Mouse (Mus musculus) MEL (cell line): ENCODE data around the gene Denr.
A peak's percentile ranks its signal among the peaks of the same experiment; 100 is the strongest.

Experiments used
- CTCF ChIP-seq, 3 experiments: IDR thresholded peaks in 2 of 3; conservative IDR thresholded peaks in 1 of 3; 2 replicates each; pipeline ENCODE4 v1.5.1; 2011 to 2012; ENCODE audit warnings: low read length in 3 of 3, low read depth in 2 of 3, mild to moderate bottlenecking in 2 of 3, improper control_type of control experiment in 1 of 3, inconsistent platforms in 1 of 3, mixed read lengths in 1 of 3, moderate library complexity in 1 of 3; ENCODE audit not compliant: control insufficient read depth in 1 of 3, insufficient read depth in 1 of 3, poor library complexity in 1 of 3, severe bottlenecking in 1 of 3
- E2F4 ChIP-seq: IDR thresholded peaks from 2 replicates; pipeline ENCODE4 v1.6.1; 2011; ENCODE audit warnings: low read depth, low read length, improper control_type of control experiment, borderline replicate concordance
- ELF1 ChIP-seq: IDR thresholded peaks from 2 replicates; pipeline ENCODE4 v1.6.1; 2014; ENCODE audit warnings: low read depth, mild to moderate bottlenecking, inconsistent platforms, low read length, improper control_type of control experiment, moderate library complexity
- EP300 ChIP-seq, 2 experiments: IDR thresholded peaks; 2 replicates each; pipeline ENCODE4 v1.6.1; 2011; ENCODE audit warnings: improper control_type of control experiment in 2 of 2, low read length in 2 of 2, low read depth in 1 of 2, mild to moderate bottlenecking in 1 of 2
- GABPA ChIP-seq: IDR thresholded peaks from 2 replicates; pipeline ENCODE4 v1.6.1; 2012; ENCODE audit warnings: low read depth, mild to moderate bottlenecking, inconsistent platforms, low read length, improper control_type of control experiment, moderate library complexity
- KAT2A ChIP-seq: conservative IDR thresholded peaks from 2 replicates; pipeline ENCODE4 v1.6.1; 2012; ENCODE audit warnings: low read depth, low read length, improper control_type of control experiment, inconsistent platforms
- MAX ChIP-seq: IDR thresholded peaks from 2 replicates; pipeline ENCODE4 v1.6.1; 2011; ENCODE audit warnings: low read length, improper control_type of control experiment
- MAZ ChIP-seq: IDR thresholded peaks from 2 replicates; pipeline ENCODE4 v1.6.1; 2012; ENCODE audit warnings: low read depth, mild to moderate bottlenecking, inconsistent platforms, low read length, improper control_type of control experiment
- MXI1 ChIP-seq: IDR thresholded peaks from 2 replicates; pipeline ENCODE4 v1.6.1; 2011; ENCODE audit warnings: mild to moderate bottlenecking, low read depth, low read length, improper control_type of control experiment
- TCF12 ChIP-seq: IDR thresholded peaks from 2 replicates; pipeline ENCODE4 v1.6.1; 2014; ENCODE audit warnings: low read depth, mild to moderate bottlenecking, inconsistent platforms, low read length, improper control_type of control experiment, moderate library complexity
- USF1 ChIP-seq: IDR thresholded peaks from 2 replicates; pipeline ENCODE4 v1.6.1; 2014; ENCODE audit warnings: low read depth, mild to moderate bottlenecking, inconsistent platforms, low read length, improper control_type of control experiment, moderate library complexity

DNA sequence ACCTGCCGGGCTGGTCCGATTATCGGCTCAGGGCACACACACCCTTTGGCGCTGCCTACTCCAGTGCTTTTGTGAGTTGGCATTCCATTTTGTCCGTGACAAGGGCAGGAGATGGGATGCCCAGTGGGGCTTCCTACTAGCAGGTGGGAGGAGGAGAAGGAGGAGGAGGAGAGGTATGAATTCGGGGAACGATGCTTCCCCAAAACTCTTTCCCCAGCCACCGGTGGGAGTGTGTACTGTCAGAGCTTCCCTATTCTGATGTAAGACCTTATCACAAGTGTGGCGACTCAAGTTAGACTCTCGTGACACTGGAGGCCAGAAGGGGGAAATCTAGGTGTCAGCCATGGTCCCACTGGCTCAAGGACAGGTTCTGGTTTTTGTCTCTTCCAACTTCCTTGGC is 22.6 kb upstream of the Denr start:
- TF ChIP-seq MAZ (no peak), KAT2A (no peak), TCF12 (no peak; the same call in 1 of the 2 replicates), GABPA (no peak), USF1 (0 out of 2 replicates have a peak, but pooled peaks have one; percentile 45), MXI1 (peak; percentile 73; the same call in 1 of the 2 replicates), EP300 (IDR thresholded peaks at IDR 0.05; ENCODE audit: low read depth in 1 of 2, low read length in 2 of 2) (peak; percentile 46 to 59; a peak in 3 of 4 replicates), MAX (peak; percentile 22; the same call in 1 of the 2 replicates), E2F4 (no peak), ELF1 (no peak; the same call in 1 of the 2 replicates), CTCF (IDR thresholded peaks at IDR 0.05 in 2 of 3, conservative IDR thresholded peaks at IDR 0.05 in 1 of 3; ENCODE audit: control insufficient read depth in 1 of 3, insufficient read depth in 1 of 3, low read depth in 2 of 3, low read length in 3 of 3, poor library complexity in 1 of 3, severe bottlenecking in 1 of 3) (no peak)
